Mouse (Mus musculus) forebrain, embryonic 10.5 days (tissue): ENCODE measurements around the gene Polg. TPM values are rescaled to one million over a fixed set of nuclear protein-coding genes. Genes with fewer than 3 reads are reported as not detected.

Experiments used
- DNase-seq: peaks from one replicate; pipeline ENCODE4 v3.0.0-alpha.2; 2017; ENCODE audit warnings: low spot score; ENCODE audit errors: extremely low spot score
- H3K27ac ChIP-seq: fragments of 300-500 bp; sonication (generic); 2 replicates; pipeline ENCODE4 v1.5.1; 2016; ENCODE audit warnings: mild to moderate bottlenecking
- H3K27me3 ChIP-seq: fragments of 300-500 bp; sonication (generic); 2 replicates; pipeline ENCODE4 v1.6.1; 2016; ENCODE audit warnings: mild to moderate bottlenecking; ENCODE audit not compliant: poor library complexity, severe bottlenecking
- H3K36me3 ChIP-seq: fragments of 300-500 bp; sonication (generic); replicated peaks from 2 replicates; pipeline ENCODE4 v1.6.1; 2016; ENCODE audit warnings: mild to moderate bottlenecking, moderate library complexity
- H3K4me1 ChIP-seq: fragments of 300-500 bp; sonication (generic); 2 replicates; pipeline ENCODE4 v1.6.1; 2016
- H3K4me3 ChIP-seq: fragments of 300-500 bp; sonication (generic); 2 replicates; pipeline ENCODE4 v1.5.1; 2016; ENCODE audit warnings: mild to moderate bottlenecking, moderate library complexity
- H3K9me3 ChIP-seq: fragments of 300-500 bp; sonication (generic); 2 replicates; pipeline ENCODE4 v1.6.1; 2016; ENCODE audit warnings: mild to moderate bottlenecking, moderate library complexity
- WGBS: fragments of 180-500 bp; shearing (Covaris S2); methylation state at CpG from one replicate; pipeline ENCODE4 v1.1.7; 2016; 5-methylcytosine and 5-hydroxymethylcytosine counted together
- polyA plus RNA-seq: library from polyadenylated mRNA; unstranded; fragments of >200 nt; fragmentation: Nextera tagmentation; extraction: Ambion mirVana; gene quantifications from 2 replicates; pipeline ENCODE4 v1.2.1, GENCODE M21; 2016

Gene Polg
- polyA plus RNA-seq, 1 experiment from 2014 or later: 42.1 TPM

GRCm38 (mm10) chr7:79499596-79500570, 33.7 kb upstream of the Polg start:
- WGBS: under 1% methylated on average over 71 of the region's 72 CpGs
- Histone ChIP-seq H3K27ac (peak overlapping the region; percentile 98), H3K36me3 (peaks cover 34% of the 10 kb centered on the region), H3K4me3 (peak overlapping the region; percentile 86), H3K4me1 (peaks cover 87% of the 10 kb centered on the region), H3K9me3 (no peaks in the 10 kb centered on the region), H3K27me3 (peaks cover 100% of the 10 kb centered on the region)
- peak; percentile 73 for DNase-seq

- Histone ChIP-seq H3K27me3 (peaks cover 100% of the 10 kb centered on the region), H3K36me3 (peaks cover 30% of the 10 kb centered on the region), H3K9me3 (no peaks in the 10 kb centered on the region), H3K27ac (peak overlapping the region; percentile 98), H3K4me1 (peaks cover 84% of the 10 kb centered on the region), H3K4me3 (peak overlapping the region; percentile 86)
- DNase-seq: peak; percentile 76
- WGBS: under 1% methylated on average over 35 of the region's 35 CpGs
Measured at GRCm38 (mm10) chr7:79498965-79499595, 32.9 kb upstream of the Polg start.

- peaks cover 24% of the 10 kb centered on the region for H3K36me3 ChIP-seq
- peak overlapping the region; percentile 86 for H3K4me3 ChIP-seq
- WGBS: 5% methylated on average over 6 of the region's 6 CpGs
- H3K27ac ChIP-seq: peak overlapping the region; percentile 98
- H3K4me1 ChIP-seq: peaks cover 83% of the 10 kb centered on the region
- H3K27me3 ChIP-seq: peaks cover 98% of the 10 kb centered on the region
- no peaks in the 10 kb centered on the region for H3K9me3 ChIP-seq
- no peak for DNase-seq
Measured at GRCm38 (mm10) chr7:79498356-79498755, 32.2 kb upstream of the Polg start.

GRCm38 (mm10) chr7:79497701-79498115, 31.5 kb upstream of the Polg start:
- peaks cover 76% of the 10 kb centered on the region for H3K4me1 ChIP-seq
- H3K36me3 ChIP-seq: peaks cover 17% of the 10 kb centered on the region
- H3K9me3 ChIP-seq: no peaks in the 10 kb centered on the region
- under 1% methylated on average over 20 of the region's 20 CpGs for WGBS
- peak overlapping the region; percentile 86 for H3K4me3 ChIP-seq
- H3K27me3 ChIP-seq: peaks cover 98% of the 10 kb centered on the region
- peak overlapping the region; percentile 98 for H3K27ac ChIP-seq
- DNase-seq: peak; percentile 81

GRCm38 (mm10) chr7:79496816-79497328, 30.7 kb upstream of the Polg start:
- Histone ChIP-seq H3K27ac (peak overlapping the region; percentile 98), H3K9me3 (no peaks in the 10 kb centered on the region), H3K36me3 (peaks cover 10% of the 10 kb centered on the region), H3K27me3 (peaks cover 97% of the 10 kb centered on the region), H3K4me3 (peak overlapping the region; percentile 86), H3K4me1 (peaks cover 68% of the 10 kb centered on the region)
- 3% methylated on average over 9 of the region's 9 CpGs for WGBS
- DNase-seq: peak; percentile 58

- peak overlapping the region; percentile 98 for H3K27ac ChIP-seq
- H3K9me3 ChIP-seq: no peaks in the 10 kb centered on the region
- peaks cover 90% of the 10 kb centered on the region for H3K27me3 ChIP-seq
- H3K4me1 ChIP-seq: peaks cover 61% of the 10 kb centered on the region
- peak; percentile 92 for DNase-seq
- 1% methylated on average over 38 of the region's 38 CpGs for WGBS
- H3K4me3 ChIP-seq: peak overlapping the region; percentile 86
- peaks cover 3% of the 10 kb centered on the region; the same call in 1 of the 2 replicates for H3K36me3 ChIP-seq
Measured at GRCm38 (mm10) chr7:79495988-79496815, 30.0 kb upstream of the Polg start.

GRCm38 (mm10) chr7:79493915-79494314, 27.8 kb upstream of the Polg start:
- no peaks in the 10 kb centered on the region for H3K9me3 ChIP-seq
- 0 out of 2 replicates have a peak overlapping the region, but pooled peaks have one; percentile 7 for H3K27ac ChIP-seq
- WGBS: 9% methylated on average over 8 of the region's 8 CpGs
- H3K4me3 ChIP-seq: no peak overlapping the region
- H3K4me1 ChIP-seq: peaks cover 46% of the 10 kb centered on the region
- H3K27me3 ChIP-seq: peaks cover 77% of the 10 kb centered on the region
- H3K36me3 ChIP-seq: no peaks in the 10 kb centered on the region
- peak; percentile 79 for DNase-seq

- 66% methylated on average over 10 of the region's 10 CpGs for WGBS
- no peaks in the 10 kb centered on the region for H3K9me3 ChIP-seq
- no peaks in the 10 kb centered on the region for H3K4me1 ChIP-seq
- peaks cover 25% of the 10 kb centered on the region for H3K27me3 ChIP-seq
- no peak overlapping the region for H3K4me3 ChIP-seq
- H3K36me3 ChIP-seq: no peaks in the 10 kb centered on the region
- no peak for DNase-seq
- H3K27ac ChIP-seq: no peak overlapping the region
Measured at GRCm38 (mm10) chr7:79486528-79486927, 20.4 kb upstream of the Polg start.

GRCm38 (mm10) chr7:79474831-79475399, 8.8 kb upstream of the Polg start:
- WGBS: 81% methylated on average over 5 of the region's 5 CpGs

GRCm38 (mm10) chr7:79473496-79474194, 7.5 kb upstream of the Polg start:
- Histone ChIP-seq H3K27ac (no peak overlapping the region), H3K27me3 (peaks cover 7% of the 10 kb centered on the region), H3K4me1 (peaks cover 13% of the 10 kb centered on the region), H3K36me3 (no peaks in the 10 kb centered on the region), H3K4me3 (no peak overlapping the region), H3K9me3 (no peaks in the 10 kb centered on the region)
- 91% methylated on average over 9 of the region's 9 CpGs for WGBS
- DNase-seq: no peak

More at GRCm38 (mm10) chr7:79474831-79475399, 8.8 kb upstream of the Polg start:
- H3K27me3 ChIP-seq: no peaks in the 10 kb centered on the region; the same call in 1 of the 2 replicates
- H3K4me1 ChIP-seq: peaks cover 6% of the 10 kb centered on the region; the same call in 1 of the 2 replicates
- no peaks in the 10 kb centered on the region for H3K9me3 ChIP-seq
- H3K27ac ChIP-seq: no peak overlapping the region
- DNase-seq: no peak
- H3K36me3 ChIP-seq: no peaks in the 10 kb centered on the region
- no peak overlapping the region for H3K4me3 ChIP-seq

- 53% methylated on average over 2 of the region's 2 CpGs for WGBS
- no peaks in the 10 kb centered on the region for H3K9me3 ChIP-seq
- H3K27me3 ChIP-seq: peaks cover 16% of the 10 kb centered on the region
- H3K4me3 ChIP-seq: no peak overlapping the region
- H3K27ac ChIP-seq: no peak overlapping the region
- H3K36me3 ChIP-seq: no peaks in the 10 kb centered on the region
- H3K4me1 ChIP-seq: peaks cover 22% of the 10 kb centered on the region
- no peak for DNase-seq
Measured at GRCm38 (mm10) chr7:79472792-79473191, 6.6 kb upstream of the Polg start.
